Mouse (Mus musculus) C2C12 (cell line): Measurements from ENCODE around the gene Abraxas1.

Source experiments
- CEBPB ChIP-seq: IDR thresholded peaks from one replicate; pipeline ENCODE4 v1.6.1; 2011; ENCODE audit warnings: low read depth, mild to moderate bottlenecking, control low read depth, moderate library complexity
- CTCF ChIP-seq: IDR thresholded peaks from one replicate; pipeline ENCODE4 v1.5.1; 2011; ENCODE audit not compliant: control insufficient read depth, insufficient read depth, insufficient read length
- FOSL1 ChIP-seq: IDR thresholded peaks from one replicate; pipeline ENCODE4 v1.8.0; 2011; ENCODE audit warnings: mild to moderate bottlenecking, low read length; ENCODE audit not compliant: poor library complexity, insufficient read depth, severe bottlenecking
- MAX ChIP-seq: IDR thresholded peaks from one replicate; pipeline ENCODE4 v1.6.1; 2011; ENCODE audit warnings: mild to moderate bottlenecking, control low read depth
- MYOD1 ChIP-seq: IDR thresholded peaks from one replicate; pipeline ENCODE4 v1.6.1; 2011; ENCODE audit warnings: low read depth; ENCODE audit not compliant: control insufficient read depth, insufficient read length
- MYOG ChIP-seq: IDR thresholded peaks from one replicate; pipeline ENCODE4 v1.6.1; 2011; ENCODE audit not compliant: control insufficient read depth, insufficient read length; ENCODE audit errors: extremely low read depth
- USF1 ChIP-seq: IDR thresholded peaks from one replicate; pipeline ENCODE4 v1.6.1; 2011; ENCODE audit warnings: low read depth, mild to moderate bottlenecking, control low read depth, moderate library complexity

DNA sequence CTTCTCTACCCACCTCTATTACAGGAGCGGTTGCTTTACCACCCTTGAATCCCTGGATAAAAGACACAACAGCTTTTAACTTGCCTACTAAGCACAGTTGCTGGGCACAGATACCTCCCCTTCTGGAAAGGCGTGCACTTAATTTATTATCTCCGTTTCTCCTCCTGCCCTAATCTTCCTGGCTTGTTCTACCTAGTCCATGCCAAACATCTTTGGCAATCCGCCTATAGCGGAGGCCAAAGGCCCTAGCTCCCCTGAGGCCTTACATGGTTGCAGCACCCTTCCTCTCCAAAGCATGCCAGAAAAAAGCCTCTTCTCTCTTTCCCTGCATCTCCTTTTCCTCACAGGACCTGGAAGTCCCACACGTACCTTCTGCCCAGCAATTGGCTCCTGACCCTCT, 43.7 kb upstream of the Abraxas1 start:
- TF ChIP-seq CTCF: no peak
- no peak for TF ChIP-seq FOSL1
- TF ChIP-seq MYOD1: no peak
- TF ChIP-seq USF1: no peak
- no peak for TF ChIP-seq MAX
- TF ChIP-seq MYOG: no peak
- TF ChIP-seq CEBPB: no peak
